Comparison of ENCODE assay signal across 10 mouse cellular contexts in the genomic region with DNA sequence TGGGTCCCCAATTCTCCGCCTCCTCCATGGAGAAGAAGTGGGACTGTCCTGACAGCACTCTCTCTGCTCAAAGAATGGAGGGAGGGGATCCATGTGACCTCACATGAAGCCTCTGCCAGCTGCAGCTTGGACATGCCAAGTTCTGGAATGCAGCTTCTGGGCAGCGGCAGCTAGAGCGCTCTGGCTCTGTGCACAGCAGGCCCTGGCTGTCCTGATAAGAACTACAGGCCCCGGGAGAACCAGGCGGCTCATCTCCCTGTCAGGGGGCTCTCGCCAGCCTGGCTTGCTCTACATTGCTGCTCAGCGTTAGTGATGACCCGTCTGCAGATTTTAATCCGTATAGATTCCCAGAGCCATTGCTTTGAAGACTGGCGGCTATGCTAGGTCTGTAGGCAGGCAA. TPM values are rescaled to one million over a fixed set of nuclear protein-coding genes. Genes with fewer than 3 reads are reported as not detected.
DNase-seq lines count a peak whose midpoint lies in the region; ATAC-seq and TF ChIP-seq lines count a peak whose summit lies in the region.
"Had no signal": no experiment of that assay in that cellular context is flagged by ENCODE, and none has a peak within 500 bp of the region (broad histone marks: within the 10 kb centered on the region; RNA-seq: fewer than 3 reads in every experiment).

No protein-coding gene starts in this region.

- DNase-seq in gastrocnemius, postnatal 14 days, result peak; percentile 8
- no peak for DNase-seq in gastrocnemius, postnatal 4 days (ENCODE audit: low spot score in 2 of 2)
- no peak for DNase-seq in testis, postnatal 14 days (ENCODE audit: low spot score)
- DNase-seq in ovary, postnatal 36 days (ENCODE audit: low spot score), result no peak
- DNase-seq in right cerebral cortex, postnatal 25 days, result no peak
- DNase-seq in kidney, postnatal 10 days, result no peak
- DNase-seq: adrenal gland, postnatal 36 days had no signal

- ATAC-seq in hindbrain, embryonic 15.5 days (ENCODE audit: low FRiP score, low read depth), result no peak

- no peaks in the 10 kb centered on the region for H3K36me3 ChIP-seq in testis, adult 2 months (ENCODE audit: control insufficient read depth, insufficient read depth, low read length)
- no peaks in the 10 kb centered on the region for H3K36me3 ChIP-seq in hindbrain, embryonic 15.5 days
- H3K36me3 ChIP-seq: embryonic facial prominence, embryonic 15.5 days had no signal

- peak overlapping the region; percentile 5; the same call in 1 of the 2 replicates for H3K4me3 ChIP-seq in testis, adult 2 months (ENCODE audit: control insufficient read depth, low read depth, low read length)
- no peak overlapping the region for H3K4me3 ChIP-seq in hindbrain, embryonic 15.5 days
- H3K4me3 ChIP-seq: embryonic facial prominence, embryonic 15.5 days had no signal

- H3K27ac ChIP-seq in testis, adult 2 months (ENCODE audit: control insufficient read depth, insufficient read depth, low read depth, low read length), result no peak overlapping the region
- H3K27ac ChIP-seq in hindbrain, embryonic 15.5 days (replicated peaks), result 0 out of 2 replicates have a peak overlapping the region, but pooled peaks have one; percentile 24
- H3K27ac ChIP-seq: embryonic facial prominence, embryonic 15.5 days had no signal

- no peaks in the 10 kb centered on the region for H3K9me3 ChIP-seq in hindbrain, embryonic 15.5 days
- H3K9me3 ChIP-seq: embryonic facial prominence, embryonic 15.5 days had no signal

- 0 out of 2 replicates have a peak overlapping the region, but pooled peaks have one; percentile 3 for H3K4me2 ChIP-seq in hindbrain, embryonic 15.5 days
- H3K4me2 ChIP-seq: embryonic facial prominence, embryonic 15.5 days had no signal

- H3K9ac ChIP-seq in hindbrain, embryonic 15.5 days, result no peak overlapping the region
- H3K9ac ChIP-seq: embryonic facial prominence, embryonic 15.5 days had no signal

- H3K27me3 ChIP-seq in testis, adult 2 months (ENCODE audit: control insufficient read depth, insufficient read depth, low read length), result no peaks in the 10 kb centered on the region
- peaks cover 84% of the 10 kb centered on the region for H3K27me3 ChIP-seq in hindbrain, embryonic 15.5 days

- intact Hi-C loops in gastrocnemius, postnatal 14 days (cut with DNase I; ENCODE audit: low total_unique reads), result no loop called here

- no peak for TF ChIP-seq POLR2A in testis, adult 2 months (IDR thresholded peaks at IDR 0.05; ENCODE audit: control insufficient read depth, low read depth, low read length)

- H3K4me1 ChIP-seq in testis, adult 2 months (ENCODE audit: control insufficient read depth, insufficient read depth, low read length), result peaks cover 2% of the 10 kb centered on the region; the same call in 1 of the 2 replicates
- peaks cover 17% of the 10 kb centered on the region for H3K4me1 ChIP-seq in hindbrain, embryonic 15.5 days (replicated peaks)

- WGBS in hindbrain, embryonic 15.5 days, result 18% methylated on average over 10 of the region's 10 CpGs

- no peak for TF ChIP-seq CTCF in testis, adult 2 months (IDR thresholded peaks at IDR 0.05; ENCODE audit: control insufficient read depth, insufficient read depth, insufficient replicate concordance, low read depth, low read length)

RNA-seq across cellular contexts. Expression of gene 4932438H23Rik, which starts 44.6 kb away (rescaled TPM):
- total RNA-seq in gastrocnemius, postnatal 14 days (2021), result 1 to 10 TPM; 1.3 to 1.8 TPM
- 1 to 10 TPM; 3.0 to 3.7 TPM for total RNA-seq in gastrocnemius, postnatal 4 days (2021)
- 37.7 and 38.8 TPM in 2 replicates for polyA plus RNA-seq in testis, adult 2 months (2012; rRNA removed)
- 0.59 and 0.69 TPM in 2 replicates for polyA plus RNA-seq in hindbrain, embryonic 15.5 days (2015; fragmentation: Nextera tagmentation; extraction: Ambion mirVana)
- total RNA-seq: adrenal gland, postnatal 36 days had no signal
